Mouse (Mus musculus): Measurements from ENCODE around the gene Gm4707.
A peak's percentile ranks its signal among the peaks of the same experiment; 100 is the strongest.
"Not testable (repeated sequence)": the region's sequence is repeated elsewhere in the genome, so short reads cannot be mapped to it uniquely, and the experiment has no call there.

Gm4707 gene

DNA sequence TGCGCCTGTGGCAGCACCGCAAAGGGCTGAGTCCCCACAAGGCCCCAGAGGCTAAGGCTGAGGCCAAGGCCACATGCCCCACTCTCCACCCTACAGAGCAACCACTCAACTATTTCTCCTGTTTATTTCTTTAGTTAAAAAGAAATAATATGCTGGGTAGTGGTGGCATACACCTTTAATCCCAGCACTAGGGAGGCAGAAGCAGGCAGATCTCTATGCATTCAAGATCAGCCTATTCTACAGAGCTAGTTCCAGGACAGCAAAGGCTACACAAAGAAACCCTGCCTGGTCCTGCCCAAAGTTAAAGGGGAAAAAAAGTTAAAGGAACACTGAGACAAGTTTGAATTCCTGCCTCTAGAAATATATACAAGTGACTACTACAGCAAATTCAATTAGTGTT is at the start of gene Gm4707:
Gene Gm4707 (minus strand): TSS at position 101 of the 400 bp plus-strand sequence.
- DNase-seq (ENCODE audit: low read depth), result no peak

DNA sequence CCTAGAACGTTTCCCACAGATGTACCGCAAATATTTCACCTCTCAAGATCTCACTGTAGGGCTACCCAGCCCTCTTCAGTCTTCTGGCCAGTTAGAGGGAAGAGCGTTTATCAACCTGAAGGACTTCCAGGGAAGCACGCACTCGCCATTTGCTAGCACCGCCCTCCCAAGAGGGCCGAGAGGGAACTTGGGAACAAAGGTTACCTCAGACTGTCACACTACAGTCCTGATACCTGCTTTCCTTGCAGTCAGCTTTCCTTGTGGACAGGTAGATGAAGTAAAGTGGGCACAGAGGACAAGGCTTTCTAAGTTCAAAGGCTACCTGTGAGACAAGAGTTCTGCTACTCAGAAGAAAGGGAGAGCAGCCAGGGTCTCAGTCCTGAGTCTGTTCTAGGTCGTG is 47.1 kb upstream of the Gm4707 start:
- DNase-seq (ENCODE audit: low read depth), result no peak

DNA sequence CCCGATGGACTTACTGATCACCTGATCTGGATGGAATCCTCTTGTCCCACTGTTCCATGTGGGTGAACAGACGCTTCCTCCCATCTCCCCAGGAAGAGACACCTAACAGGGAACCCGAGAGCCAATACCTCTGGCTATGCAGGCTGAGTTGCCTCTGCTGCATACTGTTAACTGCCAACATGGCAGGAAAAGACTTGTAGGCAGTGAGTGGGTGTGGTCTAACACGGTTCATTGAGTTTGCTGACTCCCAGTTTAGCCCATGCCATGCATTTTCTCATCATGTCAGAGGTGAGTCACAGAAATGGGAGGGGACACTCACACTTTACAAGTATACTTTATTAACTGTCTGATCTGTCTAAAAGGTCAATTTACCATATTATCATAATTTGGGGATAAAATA is 36.1 kb upstream of the Gm4707 start:
- DNase-seq (ENCODE audit: low read depth), result no peak

DNA sequence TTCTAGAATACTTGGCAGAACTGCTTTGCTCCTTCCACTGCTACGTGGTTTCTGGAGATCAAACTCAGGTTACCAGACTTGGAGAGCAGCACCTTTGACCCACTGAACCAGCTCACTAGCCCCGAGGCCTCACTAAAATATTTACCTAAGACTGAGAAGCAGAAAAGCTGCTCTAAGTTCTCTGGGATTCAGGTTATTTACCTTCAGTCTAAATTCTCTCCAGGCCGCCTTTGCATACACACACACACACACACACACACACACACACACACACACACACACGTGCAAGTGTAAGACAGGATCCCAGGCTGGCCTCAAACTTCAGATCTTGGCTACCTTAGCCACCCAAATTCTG is 31.6 kb upstream of the Gm4707 start:
- DNase-seq (ENCODE audit: low read depth), result no peak

DNA sequence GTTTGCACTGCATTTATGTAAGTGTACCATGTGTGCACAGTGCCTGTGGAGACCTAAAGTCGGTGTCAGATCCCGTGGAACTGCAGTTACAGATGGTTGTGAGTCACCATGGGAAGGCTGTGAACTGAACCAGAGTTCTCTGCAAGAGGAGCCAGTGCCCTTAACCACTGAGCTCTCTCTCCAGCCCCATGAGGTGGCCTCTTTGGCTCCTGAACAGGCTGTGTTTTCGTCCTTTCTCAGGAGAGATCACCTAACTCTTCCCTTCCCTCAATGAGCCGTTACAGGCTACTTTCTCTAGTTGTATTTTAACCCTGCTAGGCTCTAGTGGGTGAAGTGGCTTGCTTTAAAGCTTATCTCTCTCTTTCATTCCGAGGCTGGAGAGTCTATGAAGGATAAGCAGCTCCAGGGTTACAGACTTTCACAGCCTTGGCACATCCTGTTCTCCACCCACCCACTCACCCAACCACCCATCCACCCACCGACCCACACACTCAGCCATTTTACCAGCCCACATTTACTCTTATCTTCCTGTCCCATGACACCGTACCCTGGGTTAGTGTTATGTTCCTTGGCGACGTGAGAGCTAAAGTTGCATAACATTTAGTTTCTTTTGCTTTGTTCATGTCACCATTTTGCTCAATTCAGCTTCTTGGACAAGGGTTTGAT is 31.1 kb upstream of the Gm4707 start:
- no peak for DNase-seq (ENCODE audit: low read depth)

DNA sequence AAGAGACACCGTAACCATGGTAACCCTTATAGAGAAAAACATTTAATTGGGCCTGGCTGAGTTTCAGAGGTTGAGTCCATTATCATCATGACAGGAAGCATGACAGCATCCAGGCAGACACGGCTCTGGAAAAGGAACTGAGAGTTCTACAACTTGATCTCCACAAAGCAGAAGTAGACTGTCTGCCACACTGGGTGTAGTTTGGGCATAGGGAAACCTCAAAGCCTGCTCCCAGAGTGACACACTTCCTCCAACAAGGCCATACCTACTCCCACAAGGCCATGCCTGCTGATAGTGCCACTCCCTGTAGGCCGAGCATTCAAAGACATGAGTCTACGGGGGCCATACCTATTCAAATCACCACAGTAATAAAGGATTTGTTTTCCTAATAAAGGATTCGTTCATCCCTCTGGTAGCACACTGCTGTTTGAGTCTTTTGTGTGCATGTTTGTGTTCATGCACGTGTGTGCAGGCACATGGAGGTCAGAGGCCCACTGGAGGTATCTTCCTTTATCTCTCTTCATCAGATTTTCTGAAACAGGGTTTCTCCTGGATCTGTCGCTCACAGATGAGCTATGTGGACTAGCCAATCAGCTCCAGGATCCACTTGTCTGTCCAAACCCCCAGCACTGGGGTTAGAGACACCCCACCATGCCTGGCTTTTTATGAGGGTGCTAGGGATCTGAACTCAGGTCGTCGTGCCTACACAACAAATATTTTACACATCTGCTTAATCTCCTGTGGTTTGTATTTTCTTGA is 30.2 kb upstream of the Gm4707 start:
- DNase-seq (ENCODE audit: low read depth), result peak; percentile 83

DNA sequence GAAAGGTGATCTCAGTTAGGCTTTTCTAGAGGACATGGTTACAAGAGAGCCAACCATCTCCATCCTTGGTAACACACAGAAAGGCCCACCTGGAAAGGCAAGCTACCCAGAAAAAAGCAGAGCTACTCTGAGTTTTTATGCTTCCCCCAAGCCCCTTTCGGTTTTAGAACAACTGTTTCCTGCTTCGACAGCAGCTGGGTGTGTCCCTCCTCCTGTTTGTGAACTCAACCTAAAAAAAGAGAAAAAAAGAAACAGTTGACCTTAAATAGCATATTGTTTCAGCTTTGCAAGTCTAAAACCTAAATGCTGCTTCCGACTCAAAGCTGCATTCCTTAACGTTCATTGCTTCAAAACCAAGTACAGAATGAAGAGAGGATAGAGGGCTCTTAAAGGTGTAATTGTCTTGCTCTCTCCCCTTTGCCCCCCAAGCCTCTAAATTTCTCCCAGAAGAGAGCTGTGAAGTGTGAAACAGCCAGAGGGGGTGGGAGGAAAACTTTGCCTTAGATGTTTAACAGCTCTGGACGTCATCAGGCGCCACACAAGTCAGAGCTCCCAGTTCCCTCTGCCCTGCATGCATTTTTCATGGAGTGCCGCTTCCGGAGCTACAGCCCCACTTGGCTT is 26.6 kb upstream of the Gm4707 start:
- no peak for DNase-seq (ENCODE audit: low read depth)

DNA sequence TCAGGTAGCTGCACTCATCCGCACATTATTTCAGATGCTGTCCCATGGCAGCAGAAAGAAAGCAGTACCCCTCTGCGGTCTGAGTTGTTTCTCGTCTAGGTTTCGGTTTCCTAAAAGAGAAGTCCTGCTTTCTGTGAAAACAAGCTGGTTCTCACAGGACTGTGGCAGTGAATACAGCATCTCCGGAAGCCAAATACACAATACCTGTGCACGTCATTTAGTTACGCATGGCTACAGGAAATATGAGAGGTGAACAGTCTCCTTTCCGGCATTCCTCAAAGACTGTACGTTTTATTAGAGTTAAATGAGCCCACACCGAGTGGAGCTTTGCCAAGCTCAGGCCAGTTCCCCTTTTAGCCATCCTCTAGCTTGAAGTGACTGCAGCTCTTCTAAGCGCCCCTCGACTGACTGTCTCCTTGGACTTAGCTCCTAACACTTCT is 26.1 kb upstream of the Gm4707 start:
- DNase-seq (ENCODE audit: low read depth), result peak; percentile 68

DNA sequence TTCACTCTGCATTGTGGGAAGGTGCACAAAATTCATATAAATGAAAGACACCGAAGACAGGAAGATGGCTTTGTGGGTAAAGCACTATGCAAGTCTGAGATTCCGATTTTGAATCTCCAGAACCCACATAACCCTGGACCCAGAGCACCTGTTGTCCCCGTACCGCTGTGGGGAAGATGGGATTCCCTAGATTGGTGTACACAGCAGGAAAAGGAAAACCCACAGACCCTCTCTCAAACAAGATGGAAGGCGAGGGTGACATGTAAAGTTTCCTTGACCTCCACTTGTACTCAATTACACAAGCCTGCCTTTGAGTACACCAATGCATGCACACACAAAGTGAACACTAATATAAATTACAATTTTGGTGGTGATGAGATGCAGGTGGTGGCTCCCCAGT is 25.0 kb upstream of the Gm4707 start:
- DNase-seq (ENCODE audit: low read depth), result no peak

DNA sequence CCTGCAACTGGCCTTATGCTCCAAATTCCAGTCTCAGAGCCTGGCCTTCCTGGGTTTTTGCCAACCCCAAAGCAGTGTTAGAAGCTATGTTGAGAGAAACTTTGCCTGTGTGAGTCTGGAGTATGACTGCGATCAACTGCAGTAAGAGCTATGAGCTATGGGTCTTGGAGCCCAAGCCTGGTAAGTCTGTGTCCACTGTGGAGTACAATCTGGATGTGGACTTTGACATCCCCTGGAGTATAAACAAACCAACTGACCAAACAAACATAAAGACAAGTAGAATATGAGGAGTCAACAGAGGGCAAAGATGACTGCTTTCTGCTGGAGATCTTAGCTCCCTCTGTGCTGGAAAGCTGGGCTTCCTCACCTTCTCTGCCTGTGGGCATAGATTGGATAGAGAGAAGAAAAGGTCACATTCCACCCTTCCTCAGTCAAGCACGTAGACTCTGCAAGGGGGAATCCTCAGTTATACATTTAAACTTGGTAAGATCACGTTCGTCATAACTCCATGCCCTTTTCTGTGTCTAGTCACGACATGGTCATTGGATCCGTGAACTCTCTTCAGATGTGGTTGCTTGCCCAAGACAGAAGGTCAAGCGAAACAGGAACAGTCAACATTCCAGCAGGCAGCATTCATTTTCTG is 23.8 kb upstream of the Gm4707 start:
- no peak for DNase-seq (ENCODE audit: low read depth)

DNA sequence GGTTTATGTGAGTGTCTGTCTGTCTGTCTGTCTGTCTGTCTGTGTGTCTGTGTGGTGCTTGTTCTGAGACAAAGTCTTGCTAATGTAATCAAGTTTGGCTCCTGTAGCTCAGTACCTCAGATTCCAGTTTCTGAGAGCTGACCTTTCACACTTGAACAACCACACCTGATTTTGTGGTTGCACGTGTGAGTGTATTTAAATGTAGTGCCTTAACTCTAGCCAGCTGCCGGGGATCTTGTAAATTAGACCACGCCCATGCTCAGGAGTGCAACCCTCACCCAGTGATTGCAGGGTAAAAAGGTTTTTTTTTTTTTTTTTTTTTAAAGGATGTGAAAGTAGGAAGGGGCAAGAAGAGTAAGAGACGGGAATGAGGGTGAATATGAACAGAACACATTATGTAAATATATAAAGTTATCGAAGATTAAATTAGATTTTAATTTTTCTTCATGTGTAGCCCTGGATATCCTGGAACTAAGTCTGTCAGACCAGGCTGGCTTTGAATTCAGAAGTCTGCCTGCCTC is 19.7 kb upstream of the Gm4707 start:
- DNase-seq (ENCODE audit: low read depth), result no peak

DNA sequence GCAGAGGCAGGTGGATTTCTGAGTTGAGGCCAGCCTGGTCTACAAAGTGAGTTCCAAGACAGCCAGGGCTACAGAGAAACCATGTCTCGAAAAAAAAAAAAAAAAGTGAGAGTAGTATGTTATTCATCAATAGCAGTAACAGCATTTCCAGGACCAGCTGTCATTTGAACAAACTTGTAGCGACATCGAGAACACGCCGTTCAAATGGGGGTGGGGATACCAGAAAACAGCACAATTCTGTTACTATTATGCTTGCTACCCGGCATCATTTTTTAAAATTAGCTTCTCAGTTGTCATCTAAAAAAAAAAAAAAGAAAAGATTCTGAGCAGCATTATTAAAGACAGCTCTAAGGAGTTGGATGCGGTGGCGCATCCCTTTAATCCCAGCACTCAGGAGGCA is 17.8 kb upstream of the Gm4707 start:
- DNase-seq (ENCODE audit: low read depth), result no peak

DNA sequence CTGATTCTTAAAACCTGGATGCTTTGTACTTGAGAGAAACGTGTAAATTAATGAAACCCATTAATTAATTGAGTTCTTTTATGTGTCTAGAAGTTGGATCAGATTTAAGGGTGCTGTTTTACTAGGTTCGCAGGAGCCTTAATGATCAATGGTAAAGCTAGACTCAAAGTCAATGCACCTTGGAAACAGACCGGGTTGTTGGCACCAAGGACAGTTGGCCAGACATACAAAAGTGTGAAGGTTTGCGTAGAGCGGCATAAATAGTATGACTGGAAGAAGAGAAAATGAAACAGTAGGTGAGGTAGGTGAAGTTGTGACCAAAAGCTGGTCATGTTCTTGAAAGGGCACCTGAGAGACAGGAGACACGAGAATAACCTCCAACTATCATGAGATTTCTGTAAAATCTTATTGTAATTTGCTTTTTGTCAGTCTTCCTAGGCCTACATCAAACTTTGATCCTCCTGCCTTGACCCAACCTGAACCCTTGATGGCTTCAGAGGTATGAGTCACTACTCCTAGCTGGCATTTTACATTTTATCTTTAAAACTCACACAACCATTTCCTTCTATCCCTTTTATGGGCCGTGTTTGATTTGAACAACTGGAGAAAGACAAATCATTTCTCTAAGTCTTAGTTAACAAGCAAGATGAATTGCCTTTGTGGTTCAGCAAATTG is 16.8 kb upstream of the Gm4707 start:
- DNase-seq (ENCODE audit: low read depth), result peak; percentile 65

DNA sequence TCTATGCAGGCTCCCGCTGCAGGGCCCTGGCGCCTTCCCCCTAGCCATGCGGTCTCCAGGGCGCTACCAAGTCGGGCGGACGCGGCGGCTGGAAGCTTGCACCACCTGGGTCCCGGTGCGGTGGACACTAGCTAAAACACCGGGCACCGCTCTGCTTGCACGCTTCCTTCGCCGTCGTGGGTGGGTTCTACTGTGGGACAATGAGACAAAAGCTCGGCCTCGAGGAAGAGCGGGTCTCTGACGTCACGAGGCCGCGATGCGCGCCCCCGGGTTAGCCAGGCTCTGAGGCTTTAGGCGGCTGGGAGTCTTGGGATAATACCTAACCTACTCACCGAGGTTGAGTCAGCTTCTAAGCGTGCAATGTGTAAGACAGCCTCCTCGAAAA is 16.0 kb upstream of the Gm4707 start:
- DNase-seq (ENCODE audit: low read depth), result peak; percentile 68

DNA sequence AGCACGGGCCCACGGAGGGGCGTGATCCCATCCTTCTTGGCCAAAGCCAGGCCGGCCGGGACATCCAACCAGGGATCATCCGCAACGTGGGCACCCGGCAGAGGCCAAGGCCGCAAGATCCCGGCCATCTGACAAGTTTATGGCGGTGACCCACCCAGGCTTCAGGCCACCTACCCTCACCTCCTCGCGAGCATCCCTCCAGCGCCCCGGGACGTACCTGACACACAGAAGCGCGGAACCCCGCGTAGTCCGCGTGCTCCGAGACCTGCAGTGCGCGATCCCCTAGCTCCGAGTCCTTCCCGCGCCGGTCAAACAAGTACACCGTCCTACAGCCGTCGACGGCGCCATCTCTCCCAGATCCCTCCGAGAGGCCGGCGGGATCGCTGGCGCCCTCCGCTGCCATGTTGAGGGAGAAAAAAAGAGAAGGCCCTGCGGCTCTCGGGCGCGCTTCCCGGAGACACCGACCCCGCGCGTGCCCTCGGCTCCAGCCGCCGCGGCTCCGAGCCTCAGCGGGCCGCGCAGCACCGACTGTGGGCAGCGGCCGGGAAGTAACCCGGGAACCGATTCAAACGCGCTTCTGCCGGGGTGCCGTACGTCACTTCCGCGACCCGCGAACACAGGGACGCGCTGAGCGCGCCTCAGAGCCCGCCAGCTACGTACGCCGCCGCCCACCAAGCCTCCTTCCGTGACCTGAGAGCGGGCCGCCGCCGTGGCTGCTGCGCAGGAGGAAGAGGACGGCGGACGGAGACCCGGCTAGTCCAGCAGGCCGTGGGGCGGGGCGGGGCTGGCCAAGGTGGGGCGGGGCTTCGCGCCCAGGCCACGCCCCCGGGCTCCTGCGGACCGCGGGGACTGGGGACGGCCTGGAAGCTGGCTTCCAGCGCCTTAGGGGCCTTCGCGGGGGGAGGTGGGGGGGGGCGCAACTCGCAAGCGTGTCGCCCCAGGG is 15.3 kb upstream of the Gm4707 start, which contains the start of gene Smchd1:
Gene Smchd1 (minus strand): TSS at position 582 of the 943 bp plus-strand sequence.
- DNase-seq (ENCODE audit: low read depth), result peak; percentile 96

DNA sequence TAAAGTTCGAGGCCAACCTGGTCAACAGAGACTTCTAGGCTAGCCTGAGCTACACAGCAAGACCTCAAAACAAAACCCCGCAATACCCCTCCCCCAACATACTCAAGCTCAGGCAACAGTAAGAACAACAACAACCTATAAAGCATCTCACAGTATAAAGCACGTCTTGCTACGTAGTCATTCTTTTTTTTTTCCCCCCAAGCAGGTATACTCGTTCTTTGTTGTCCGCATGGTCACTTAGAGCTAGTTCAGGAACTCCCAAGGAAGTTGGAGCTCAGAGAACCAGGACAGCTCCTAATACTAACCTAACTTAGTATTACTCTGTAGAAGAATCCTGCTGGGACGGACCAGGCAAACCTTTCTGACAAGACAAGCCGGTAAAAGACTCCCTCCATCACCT is 14.4 kb upstream of the Gm4707 start:
- peak; percentile 30 for DNase-seq (ENCODE audit: low read depth)

DNA sequence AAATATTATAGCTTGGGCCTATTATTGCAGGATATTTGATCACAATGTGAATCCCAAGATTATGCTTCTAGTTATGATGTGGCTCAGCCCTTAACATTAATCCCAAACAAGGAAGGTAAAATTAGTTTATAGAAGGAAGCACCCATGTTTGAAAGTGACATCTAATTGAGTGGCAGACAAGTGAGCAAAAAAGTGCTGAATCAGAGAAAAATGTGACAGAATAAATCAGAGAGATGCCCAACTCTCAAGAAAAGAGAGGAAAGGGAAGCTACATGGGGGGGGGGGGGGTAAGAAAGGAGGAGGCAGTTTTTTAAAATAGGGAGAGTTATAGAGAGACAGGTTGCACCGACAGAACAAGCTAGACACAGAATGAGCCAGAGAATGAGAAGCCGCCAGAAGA is 11.5 kb upstream of the Gm4707 start:
- DNase-seq (ENCODE audit: low read depth), result no peak

DNA sequence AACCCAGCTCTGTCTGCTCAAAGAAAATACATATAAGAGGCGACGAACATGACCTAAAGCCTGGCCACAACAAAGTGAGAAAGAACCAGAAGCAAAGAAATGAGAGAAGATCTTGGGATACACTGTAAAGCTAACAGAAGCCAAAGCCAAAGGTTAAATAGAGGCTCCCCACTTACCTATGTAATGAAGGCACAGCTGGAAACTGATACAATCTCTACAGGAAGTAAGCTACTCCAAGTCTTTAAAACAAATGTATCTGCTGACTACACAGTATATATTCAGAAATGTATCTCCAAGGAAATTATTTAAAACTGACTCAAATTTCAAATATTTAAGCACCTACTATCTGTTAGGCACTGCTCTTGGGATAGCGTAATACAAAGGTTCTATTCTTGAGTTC is 594 bp upstream of the Gm4707 start:
- no peak for DNase-seq (ENCODE audit: low read depth)

DNA sequence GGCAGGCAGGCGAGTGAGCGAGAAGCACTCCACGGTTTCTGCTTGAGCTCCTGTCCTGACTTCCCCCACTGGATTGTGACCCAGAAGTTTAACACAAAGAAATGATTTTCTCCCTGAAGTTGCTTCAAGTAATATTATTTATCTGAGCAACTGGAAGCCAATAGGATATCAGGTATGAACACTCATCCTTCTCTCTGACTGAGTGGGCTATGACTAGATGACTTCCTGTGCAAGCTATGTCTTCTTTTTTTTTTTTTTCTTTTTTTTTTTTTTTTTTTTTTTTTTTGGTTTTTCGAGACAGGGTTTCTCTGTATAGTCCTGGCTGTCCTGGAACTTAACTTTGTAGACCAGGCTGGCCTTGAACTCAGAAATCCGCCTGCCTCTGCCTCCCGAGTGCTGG is 2.4 kb downstream of the Gm4707 start:
- not testable (repeated sequence) for DNase-seq (ENCODE audit: low read depth)

DNA sequence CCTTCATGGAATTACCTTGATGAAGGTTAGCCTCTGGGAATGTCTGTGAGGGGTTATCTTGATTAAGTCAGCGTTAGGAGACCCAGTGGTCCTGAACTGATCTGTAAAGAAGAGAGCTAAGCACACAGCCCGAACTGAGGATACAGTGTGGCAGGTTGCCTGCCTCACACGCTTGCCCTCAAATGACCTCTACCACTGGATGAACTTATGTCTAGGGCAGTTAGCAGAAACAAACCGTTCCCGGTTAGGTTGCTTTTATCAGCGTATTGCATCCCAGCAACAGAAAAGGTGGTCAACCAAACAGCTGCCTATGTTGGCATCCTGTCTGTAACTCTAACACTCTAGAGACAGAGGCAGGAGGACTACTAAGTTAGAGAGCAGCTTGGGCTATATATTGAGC is 14.5 kb downstream of the Gm4707 start:
- no peak for DNase-seq (ENCODE audit: low read depth)

DNA sequence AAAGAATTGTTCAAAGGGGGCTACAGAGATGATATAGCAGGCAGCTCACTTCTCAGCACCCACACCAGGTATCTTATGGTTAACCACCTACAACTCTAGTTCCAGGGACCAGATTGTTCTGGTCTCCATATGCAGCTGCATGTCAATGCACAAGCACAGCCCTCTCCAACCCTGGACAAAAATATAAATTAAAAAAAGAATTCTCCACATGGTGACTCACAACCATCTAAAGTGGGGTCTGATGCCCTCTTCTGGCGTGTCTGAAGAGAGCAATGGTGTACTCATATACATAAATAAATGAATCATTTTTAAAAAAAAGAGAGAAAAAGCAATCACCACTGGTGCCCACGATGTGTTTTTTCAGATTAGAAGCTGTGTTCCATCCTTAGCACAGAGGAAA is 15.0 kb downstream of the Gm4707 start:
- peak; percentile 61 for DNase-seq (ENCODE audit: low read depth)

All from 416B (cell line).